Mouse (Mus musculus): ENCODE data around the gene Zbtb17. TPM values are rescaled to one million over a fixed set of nuclear protein-coding genes. Genes with fewer than 3 reads are reported as not detected.

The Zbtb17 gene
- total and polyA plus RNA-seq, 3 experiments, result 36.4 to 63.2 TPM; not detected in 1

DNA sequence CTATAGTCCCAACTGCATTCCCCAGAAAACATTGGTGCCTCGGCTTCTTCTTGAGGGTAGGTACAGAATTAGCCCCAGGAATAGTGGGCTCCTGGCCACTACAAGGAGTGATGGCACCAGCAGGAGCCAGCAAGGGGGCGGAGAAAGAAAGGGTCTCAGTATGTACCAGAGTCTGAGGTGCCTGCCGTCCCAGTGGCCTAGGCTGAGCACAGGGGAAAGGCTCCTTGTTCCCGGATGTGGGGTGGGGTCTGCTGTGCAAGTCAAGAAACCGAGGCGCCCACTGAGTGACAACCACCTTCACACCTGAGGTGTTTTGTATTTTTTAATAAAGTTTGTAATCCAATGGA is 23.1 kb downstream of the Zbtb17 start:
- H3K36me3 ChIP-seq (ENCODE audit: control insufficient read depth in 1 of 2, insufficient read depth in 2 of 2, low read length in 2 of 2), result peaks cover 0 to 4% of the 10 kb centered on the region in 2 experiments; a peak in 1 of 4 replicates
- no peaks in the 10 kb centered on the region for H3K27me3 ChIP-seq (ENCODE audit: control insufficient read depth in 1 of 2, insufficient read depth in 2 of 2, low read length in 2 of 2)
- H3K9ac ChIP-seq (ENCODE audit: control insufficient read depth, low read depth, low read length, poor library complexity, severe bottlenecking), result no peak overlapping the region
- no peak overlapping the region for H3K27ac ChIP-seq (ENCODE audit: control insufficient read depth, low read depth, low read length)
- TF ChIP-seq MYB (IDR thresholded peaks at IDR 0.05; ENCODE audit: low read depth, low read length) (no peak), CHD1 (IDR thresholded peaks at IDR 0.05; ENCODE audit: low read depth, low read length) (no peak), ZKSCAN1 (IDR thresholded peaks at IDR 0.05; ENCODE audit: low read depth, low read length) (no peak), JUND (IDR thresholded peaks at IDR 0.05; ENCODE audit: low read depth, low read length) (no peak), ZMIZ1 (IDR thresholded peaks at IDR 0.05; ENCODE audit: low read depth, low read length) (no peak), CHD2 (IDR thresholded peaks at IDR 0.05; ENCODE audit: low read length) (no peak), EP300 (IDR thresholded peaks at IDR 0.05; ENCODE audit: low read depth in 1 of 2, low read length in 2 of 2) (no peak), MXI1 (IDR thresholded peaks at IDR 0.05; ENCODE audit: low read depth, low read length) (no peak), MAX (IDR thresholded peaks at IDR 0.05; ENCODE audit: low read length) (no peak), UBTF (IDR thresholded peaks at IDR 0.05; ENCODE audit: borderline replicate concordance, insufficient read depth, low read depth, low read length) (no peak), GATA1 (IDR thresholded peaks at IDR 0.05; ENCODE audit: low read depth, low read length) (no peak)
- H3K79me2 ChIP-seq (ENCODE audit: control insufficient read depth, insufficient read depth, low read length, poor library complexity), result no peaks in the 10 kb centered on the region
- H3K4me1 ChIP-seq (ENCODE audit: control insufficient read depth in 1 of 2, insufficient read depth in 2 of 2, low read length in 2 of 2), result no peaks in the 10 kb centered on the region
- no peaks in the 10 kb centered on the region for H3K9me3 ChIP-seq (replicated peaks; ENCODE audit: insufficient read depth, low read length)
- H3K4me3 ChIP-seq (ENCODE audit: control insufficient read depth in 1 of 2, insufficient read depth in 1 of 2, low read depth in 2 of 2, low read length in 2 of 2), result no peak overlapping the region
- DNase-seq (ENCODE audit: low read depth, low spot score), result no peak

DNA sequence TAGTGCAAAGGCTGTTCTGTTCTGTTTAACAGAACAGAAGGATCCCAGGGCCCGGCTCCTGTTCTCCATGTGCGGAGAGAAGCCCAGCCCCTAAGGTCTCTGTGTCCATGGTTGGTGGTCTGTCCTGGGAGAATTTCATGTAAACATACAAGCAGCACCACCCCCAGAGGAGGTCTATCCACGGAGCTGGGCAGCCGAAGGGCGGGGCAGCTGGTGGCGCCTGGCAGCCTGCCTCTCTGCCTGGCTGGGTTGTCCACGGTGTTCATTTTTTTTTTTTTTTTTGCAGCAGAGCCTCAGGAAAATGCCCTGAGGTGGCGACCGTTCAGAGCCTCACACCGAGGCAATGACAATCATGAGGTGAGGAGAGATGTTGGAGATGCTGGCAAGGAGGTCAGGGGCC is 24.1 kb downstream of the Zbtb17 start:
- DNase-seq (ENCODE audit: low read depth, low spot score), result no peak
- Histone ChIP-seq H3K79me2 (ENCODE audit: control insufficient read depth, insufficient read depth, low read length, poor library complexity) (no peaks in the 10 kb centered on the region), H3K36me3 (ENCODE audit: control insufficient read depth in 1 of 2, insufficient read depth in 2 of 2, low read length in 2 of 2) (peaks cover 0 to 4% of the 10 kb centered on the region in 2 experiments; a peak in 1 of 4 replicates), H3K4me3 (ENCODE audit: control insufficient read depth in 1 of 2, insufficient read depth in 1 of 2, low read depth in 2 of 2, low read length in 2 of 2) (no peak overlapping the region), H3K4me1 (ENCODE audit: control insufficient read depth in 1 of 2, insufficient read depth in 2 of 2, low read length in 2 of 2) (no peaks in the 10 kb centered on the region), H3K9ac (ENCODE audit: control insufficient read depth, low read depth, low read length, poor library complexity, severe bottlenecking) (no peak overlapping the region), H3K27me3 (ENCODE audit: control insufficient read depth in 1 of 2, insufficient read depth in 2 of 2, low read length in 2 of 2) (no peaks in the 10 kb centered on the region), H3K9me3 (replicated peaks; ENCODE audit: insufficient read depth, low read length) (no peaks in the 10 kb centered on the region), H3K27ac (ENCODE audit: control insufficient read depth, low read depth, low read length) (no peak overlapping the region)
- TF ChIP-seq ZNF384 (IDR thresholded peaks at IDR 0.05; ENCODE audit: low read depth, low read length), result 0 out of 2 replicates have a peak, but pooled peaks have one; percentile 17
- TF ChIP-seq MAFK (IDR thresholded peaks at IDR 0.05; ENCODE audit: borderline replicate concordance, low read depth, low read length), result no peak

DNA sequence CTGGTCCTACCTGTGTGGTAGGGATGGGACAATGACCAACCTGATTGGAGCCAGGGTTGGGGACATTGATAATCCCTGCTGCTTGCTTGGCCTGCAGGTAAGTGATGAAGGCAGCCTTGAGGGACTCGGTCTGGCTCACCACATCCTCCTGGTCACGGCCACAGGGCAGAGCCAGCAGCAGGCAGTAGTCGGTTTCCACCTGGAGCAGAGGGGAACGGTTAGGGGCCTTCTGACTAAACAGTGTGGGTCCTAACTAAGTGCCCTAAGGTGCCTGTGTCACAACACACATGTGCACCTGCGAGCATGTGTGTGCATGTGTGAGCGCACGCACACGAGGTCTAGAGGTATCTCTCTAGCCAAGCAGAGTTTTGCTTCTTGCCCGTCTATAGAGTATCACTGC is 24.9 kb downstream of the Zbtb17 start:
- DNase-seq (ENCODE audit: low read depth, low spot score), result no peak
- Histone ChIP-seq H3K27ac (ENCODE audit: control insufficient read depth, low read depth, low read length) (no peak overlapping the region), H3K4me1 (ENCODE audit: control insufficient read depth in 1 of 2, insufficient read depth in 2 of 2, low read length in 2 of 2) (no peaks in the 10 kb centered on the region), H3K36me3 (ENCODE audit: control insufficient read depth in 1 of 2, insufficient read depth in 2 of 2, low read length in 2 of 2) (peaks cover 0 to 4% of the 10 kb centered on the region in 2 experiments; a peak in 1 of 4 replicates), H3K9ac (ENCODE audit: control insufficient read depth, low read depth, low read length, poor library complexity, severe bottlenecking) (no peak overlapping the region), H3K4me3 (ENCODE audit: control insufficient read depth in 1 of 2, insufficient read depth in 1 of 2, low read depth in 2 of 2, low read length in 2 of 2) (no peak overlapping the region), H3K9me3 (replicated peaks; ENCODE audit: insufficient read depth, low read length) (no peaks in the 10 kb centered on the region), H3K79me2 (ENCODE audit: control insufficient read depth, insufficient read depth, low read length, poor library complexity) (no peaks in the 10 kb centered on the region), H3K27me3 (ENCODE audit: control insufficient read depth in 1 of 2, insufficient read depth in 2 of 2, low read length in 2 of 2) (no peaks in the 10 kb centered on the region)
- TF ChIP-seq MXI1 (IDR thresholded peaks at IDR 0.05; ENCODE audit: low read depth, low read length) (no peak), UBTF (IDR thresholded peaks at IDR 0.05; ENCODE audit: borderline replicate concordance, insufficient read depth, low read depth, low read length) (no peak), EP300 (IDR thresholded peaks at IDR 0.05; ENCODE audit: low read depth in 1 of 2, low read length in 2 of 2) (no peak), POLR2AphosphoS2 (IDR thresholded peaks at IDR 0.05; ENCODE audit: low read length) (no peak), E2F4 (IDR thresholded peaks at IDR 0.05; ENCODE audit: borderline replicate concordance, low read depth, low read length) (no peak), JUND (IDR thresholded peaks at IDR 0.05; ENCODE audit: low read depth, low read length) (no peak), NRF1 (IDR thresholded peaks at IDR 0.05; ENCODE audit: insufficient read depth, low read depth, low read length, poor library complexity, severe bottlenecking) (no peak), ELF1 (IDR thresholded peaks at IDR 0.05; ENCODE audit: low read depth, low read length) (no peak), USF1 (IDR thresholded peaks at IDR 0.05; ENCODE audit: low read depth, low read length) (no peak), GATA1 (IDR thresholded peaks at IDR 0.05; ENCODE audit: low read depth, low read length) (no peak), RCOR1 (IDR thresholded peaks at IDR 0.05; ENCODE audit: low read depth, low read length) (no peak), POLR2A (IDR thresholded peaks at IDR 0.05; ENCODE audit: control insufficient read depth in 1 of 2, insufficient read depth in 1 of 2, low read depth in 1 of 2, low read length in 2 of 2, poor library complexity in 1 of 2) (no peak), HCFC1 (IDR thresholded peaks at IDR 0.05; ENCODE audit: low read depth, low read length) (no peak), MYB (IDR thresholded peaks at IDR 0.05; ENCODE audit: low read depth, low read length) (no peak), ZC3H11A (IDR thresholded peaks at IDR 0.05; ENCODE audit: low read depth, low read length) (no peak), CTCF (IDR thresholded peaks at IDR 0.05 in 2 of 3, conservative IDR thresholded peaks at IDR 0.05 in 1 of 3; ENCODE audit: control insufficient read depth in 1 of 3, insufficient read depth in 1 of 3, low read depth in 2 of 3, low read length in 3 of 3, poor library complexity in 1 of 3, severe bottlenecking in 1 of 3) (no peak), POLR2AphosphoS5 (IDR thresholded peaks at IDR 0.05; ENCODE audit: borderline replicate concordance, low read depth, low read length) (no peak), ZMIZ1 (IDR thresholded peaks at IDR 0.05; ENCODE audit: low read depth, low read length) (no peak)

Measured in MEL (cell line).